Mouse (Mus musculus): Measurements from ENCODE around the gene Camta2.

DNA sequence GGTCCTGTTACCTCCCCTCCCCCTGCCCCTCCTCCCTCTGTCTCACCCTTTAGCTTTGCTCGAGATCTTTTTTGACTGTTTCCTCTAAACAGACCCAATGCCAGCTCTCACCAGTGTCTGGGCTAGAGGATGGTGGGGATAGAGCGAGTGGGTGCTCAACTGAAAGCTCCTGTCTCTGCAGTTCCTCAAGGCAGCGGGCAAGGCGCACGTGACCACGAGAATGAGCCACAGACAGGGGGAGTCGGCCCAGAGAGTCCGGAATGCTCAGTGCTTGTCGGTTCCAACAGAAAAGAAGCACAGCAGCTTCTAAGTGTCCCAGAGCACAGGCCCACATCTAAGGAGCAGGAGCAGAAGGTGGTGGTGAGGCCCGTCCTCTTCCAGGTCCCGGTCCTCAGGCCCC is 13.4 kb downstream of the Camta2 start:
- TF ChIP-seq CTCF (IDR thresholded peaks at IDR 0.05; ENCODE audit: low read depth) (no peak), EP300 (IDR thresholded peaks at IDR 0.05; ENCODE audit: low read depth) (no peak)
